In the genomic region with DNA sequence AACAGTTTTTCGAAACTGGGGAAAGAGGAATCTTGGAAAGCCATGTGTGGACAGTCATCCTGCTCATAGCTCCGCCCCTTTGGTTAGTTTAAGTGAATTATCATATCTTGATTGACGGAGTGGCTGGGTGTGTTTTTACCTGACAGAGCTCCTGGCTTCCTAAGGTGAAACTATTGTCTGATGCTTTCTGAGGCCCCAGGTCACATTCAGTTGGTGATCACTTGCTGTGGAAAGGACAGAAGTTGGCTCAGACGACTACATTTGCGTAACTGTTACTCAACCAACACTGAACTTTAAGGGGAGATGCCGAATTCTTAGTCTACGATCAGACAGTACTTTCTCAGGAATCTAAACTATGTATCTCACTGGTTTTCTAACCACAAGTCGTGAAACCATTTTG, we compare ENCODE assay signal across 9 mouse cellular contexts. TPM values are rescaled to one million over a fixed set of nuclear protein-coding genes. Genes with fewer than 3 reads are reported as not detected.
DNase-seq lines count a peak whose midpoint lies in the region; ATAC-seq and TF ChIP-seq lines count a peak whose summit lies in the region.
"Had no signal": no experiment of that assay in that cellular context is flagged by ENCODE, and none has a peak within 500 bp of the region (broad histone marks: within the 10 kb centered on the region; RNA-seq: fewer than 3 reads in every experiment).

No protein-coding gene starts in this region.

- H3K9ac ChIP-seq in heart, embryonic 12.5 days = peak overlapping the region; percentile 59; the same call in 1 of the 2 replicates
- no peak overlapping the region; the same call in 1 of the 2 replicates for H3K9ac ChIP-seq in forebrain, embryonic 14.5 days (ENCODE audit: low read length)
- peak overlapping the region; percentile 39; the same call in 1 of the 2 replicates for H3K9ac ChIP-seq in liver, embryonic 15.5 days

- no peaks in the 10 kb centered on the region for H3K9me3 ChIP-seq in heart, embryonic 12.5 days (replicated peaks)
- H3K9me3 ChIP-seq in E14TG2a.4 (ENCODE audit: low read length) = no peaks in the 10 kb centered on the region
- no peaks in the 10 kb centered on the region for H3K9me3 ChIP-seq in forebrain, embryonic 14.5 days (replicated peaks; ENCODE audit: control insufficient read depth, low read length)
- no peaks in the 10 kb centered on the region for H3K9me3 ChIP-seq in liver, embryonic 15.5 days (replicated peaks)

- H3K4me3 ChIP-seq in heart, embryonic 12.5 days = peak overlapping the region; percentile 89; the same call in 1 of the 2 replicates
- peak overlapping the region; percentile 87 for H3K4me3 ChIP-seq in E14TG2a.4 (replicated peaks; ENCODE audit: low read length)
- peak overlapping the region; percentile 68 for H3K4me3 ChIP-seq in forebrain, embryonic 14.5 days (ENCODE audit: low read depth, low read length)
- peak overlapping the region; percentile 83 for H3K4me3 ChIP-seq in liver, embryonic 15.5 days (replicated peaks)

- DNase-seq in heart, postnatal 4 days = no peak
- DNase-seq in forebrain, embryonic 14.5 days (ENCODE audit: low spot score) = no peak
- no peak for DNase-seq in right cerebral cortex, postnatal 14 days
- no peak for DNase-seq in frontal cortex, postnatal 10 days (ENCODE audit: low spot score in 2 of 2)
- DNase-seq in adrenal gland, adult 2 months = no peak

- peaks cover 14% of the 10 kb centered on the region for H3K36me3 ChIP-seq in heart, embryonic 12.5 days
- H3K36me3 ChIP-seq in E14TG2a.4 (ENCODE audit: insufficient read depth, low read length) = peaks cover 25% of the 10 kb centered on the region
- H3K36me3 ChIP-seq in forebrain, embryonic 14.5 days (ENCODE audit: control insufficient read depth, insufficient read depth, low read length) = peaks cover 12% of the 10 kb centered on the region
- peaks cover 18% of the 10 kb centered on the region for H3K36me3 ChIP-seq in liver, embryonic 15.5 days (replicated peaks)

- 54% methylated on average over 8 of the region's 8 CpGs for WGBS in heart, embryonic 12.5 days
- WGBS in forebrain, embryonic 14.5 days = 49% methylated on average over 8 of the region's 8 CpGs
- 50% methylated on average over 8 of the region's 8 CpGs for WGBS in liver, embryonic 15.5 days (ENCODE audit: insufficient replicate concordance)

- no peak for TF ChIP-seq CTCF in E14TG2a.4 (conservative IDR thresholded peaks at IDR 0.05; ENCODE audit: low read length)

- ATAC-seq in heart, embryonic 12.5 days (ENCODE audit: insufficient number of reproducible peaks, low FRiP score) = no peak
- peak; percentile 13; the same call in 1 of the 2 replicates for ATAC-seq in forebrain, embryonic 14.5 days
- ATAC-seq in liver, embryonic 15.5 days (ENCODE audit: insufficient read depth) = no peak

- peak overlapping the region; percentile 72 for H3K4me2 ChIP-seq in heart, embryonic 12.5 days
- peak overlapping the region; percentile 68 for H3K4me2 ChIP-seq in forebrain, embryonic 14.5 days (ENCODE audit: low read length)
- H3K4me2 ChIP-seq in liver, embryonic 15.5 days = peak overlapping the region; percentile 78

- peaks cover 7% of the 10 kb centered on the region; the same call in 1 of the 2 replicates for H3K27me3 ChIP-seq in heart, embryonic 12.5 days (replicated peaks)
- H3K27me3 ChIP-seq in E14TG2a.4 (ENCODE audit: insufficient read depth, low read length) = no peaks in the 10 kb centered on the region
- H3K27me3 ChIP-seq in forebrain, embryonic 14.5 days (replicated peaks; ENCODE audit: control insufficient read depth, insufficient read depth, low read length) = no peaks in the 10 kb centered on the region
- peaks cover 25% of the 10 kb centered on the region for H3K27me3 ChIP-seq in liver, embryonic 15.5 days
- H3K27me3 ChIP-seq: Patski had no signal

- H3K4me1 ChIP-seq in heart, embryonic 12.5 days (replicated peaks) = peaks cover 14% of the 10 kb centered on the region
- peaks cover 42% of the 10 kb centered on the region for H3K4me1 ChIP-seq in E14TG2a.4 (replicated peaks; ENCODE audit: low read depth, low read length)
- peaks cover 4% of the 10 kb centered on the region; the same call in 1 of the 2 replicates for H3K4me1 ChIP-seq in forebrain, embryonic 14.5 days (ENCODE audit: control insufficient read depth, insufficient read depth, low read length)
- peaks cover 22% of the 10 kb centered on the region for H3K4me1 ChIP-seq in liver, embryonic 15.5 days (replicated peaks)

- no peak overlapping the region for H3K27ac ChIP-seq in heart, embryonic 12.5 days (ENCODE audit: poor library complexity, severe bottlenecking)
- H3K27ac ChIP-seq in forebrain, embryonic 14.5 days (ENCODE audit: low read depth, low read length) = no peak overlapping the region
- H3K27ac ChIP-seq in liver, embryonic 15.5 days (replicated peaks) = peak overlapping the region; percentile 95

RNA-seq across cellular contexts. Expression of gene Mrfap1, which starts 0.7 kb away (rescaled TPM):
- polyA plus RNA-seq in heart, embryonic 12.5 days (2016; fragmentation: Nextera tagmentation; extraction: Ambion mirVana) = 426 and 435 TPM in 2 replicates
- total RNA-seq in heart, postnatal 4 days (2021) = 100 to 1,000 TPM; 306 to 323 TPM
- polyA plus RNA-seq in forebrain, embryonic 14.5 days (2014; fragmentation: Nextera tagmentation; extraction: Ambion mirVana) = 394 and 418 TPM in 2 replicates
- polyA plus RNA-seq in liver, embryonic 15.5 days (2015; fragmentation: Nextera tagmentation; extraction: Ambion mirVana) = 144 and 145 TPM in 2 replicates
- total RNA-seq in adrenal gland, adult 2 months (2021) = 100 to 1,000 TPM; 435 to 767 TPM
- polyA plus RNA-seq in adrenal gland, adult 2 months (2012; rRNA removed) = 215 and 251 TPM in 2 replicates

RNA-seq across cellular contexts. Expression of gene Man2b2, which starts 33.2 kb away (rescaled TPM):
- 18.4 and 19.7 TPM in 2 replicates for polyA plus RNA-seq in heart, embryonic 12.5 days (2016; fragmentation: Nextera tagmentation; extraction: Ambion mirVana)
- 10 to 100 TPM; 19.2 to 19.7 TPM for total RNA-seq in heart, postnatal 4 days (2021)
- 5.7 and 7.4 TPM in 2 replicates for polyA plus RNA-seq in forebrain, embryonic 14.5 days (2014; fragmentation: Nextera tagmentation; extraction: Ambion mirVana)
- polyA plus RNA-seq in liver, embryonic 15.5 days (2015; fragmentation: Nextera tagmentation; extraction: Ambion mirVana) = 16.1 and 18.0 TPM in 2 replicates
- 10 to 100 TPM; 54.6 to 59.1 TPM for total RNA-seq in adrenal gland, adult 2 months (2021)
- polyA plus RNA-seq in adrenal gland, adult 2 months (2012; rRNA removed) = 143 TPM in 2 replicates

RNA-seq across cellular contexts. Expression of gene Bloc1s4, which starts 48.8 kb away (rescaled TPM):
- polyA plus RNA-seq in heart, embryonic 12.5 days (2016; fragmentation: Nextera tagmentation; extraction: Ambion mirVana) = 21.0 and 21.3 TPM in 2 replicates
- 10 to 100 TPM; 11.6 to 13.7 TPM for total RNA-seq in heart, postnatal 4 days (2021)
- 23.9 and 27.7 TPM in 2 replicates for polyA plus RNA-seq in forebrain, embryonic 14.5 days (2014; fragmentation: Nextera tagmentation; extraction: Ambion mirVana)
- 15.9 and 16.3 TPM in 2 replicates for polyA plus RNA-seq in liver, embryonic 15.5 days (2015; fragmentation: Nextera tagmentation; extraction: Ambion mirVana)
- total RNA-seq in adrenal gland, adult 2 months (2021) = 10 to 100 TPM; 21.9 to 27.5 TPM
- 64.9 and 70.9 TPM in 2 replicates for polyA plus RNA-seq in adrenal gland, adult 2 months (2012; rRNA removed)
